Mouse (Mus musculus) liver, embryonic 11.5 days (tissue): ENCODE results near the gene Pip4k2c. TPM values are rescaled to one million over a fixed set of nuclear protein-coding genes. Genes with fewer than 3 reads are reported as not detected.
"Not testable (repeated sequence)": the region's sequence is repeated elsewhere in the genome, so short reads cannot be mapped to it uniquely, and the experiment has no call there.

Source experiments
- ATAC-seq: fragments of 200-750 bp; cut with Nextera tagmentation; replicated peaks from 2 replicates; pipeline ENCODE4 v1.8.0; 2017; ENCODE audit warnings: moderate number of reproducible peaks, mild to moderate bottlenecking, moderate TSS enrichment, moderate library complexity; ENCODE audit not compliant: low FRiP score
- DNase-seq: peaks from one replicate; pipeline ENCODE4 v3.0.0-alpha.2; 2017; ENCODE audit warnings: low spot score
- H3K27ac ChIP-seq: fragments of 300-500 bp; sonication (generic); 2 replicates; pipeline ENCODE4 v1.5.1; 2014; ENCODE audit warnings: mild to moderate bottlenecking, low read depth, low read length, control low read depth
- H3K27me3 ChIP-seq: fragments of 300-500 bp; sonication (generic); replicated peaks from 2 replicates; pipeline ENCODE4 v1.6.1; 2014; ENCODE audit warnings: low read length, mixed read lengths; ENCODE audit not compliant: control insufficient read depth, insufficient read depth
- H3K36me3 ChIP-seq: fragments of 300-500 bp; sonication (generic); 2 replicates; pipeline ENCODE4 v1.6.1; 2014; ENCODE audit warnings: mild to moderate bottlenecking, low read length, moderate library complexity, mixed read lengths; ENCODE audit not compliant: control insufficient read depth, insufficient read depth
- H3K4me1 ChIP-seq: fragments of 300-500 bp; sonication (generic); replicated peaks from 2 replicates; pipeline ENCODE4 v1.6.1; 2014; ENCODE audit warnings: low read length, mixed read lengths; ENCODE audit not compliant: control insufficient read depth, insufficient read depth
- H3K4me2 ChIP-seq: fragments of 300-500 bp; sonication (generic); 2 replicates; pipeline ENCODE4 v1.6.1; 2014; ENCODE audit warnings: mild to moderate bottlenecking, control low read depth, moderate library complexity
- H3K4me3 ChIP-seq: fragments of 300-500 bp; sonication (generic); 2 replicates; pipeline ENCODE4 v1.5.1; 2014; ENCODE audit warnings: low read depth, low read length, control low read depth
- H3K9ac ChIP-seq: fragments of 300-500 bp; sonication (generic); 2 replicates; pipeline ENCODE4 v1.6.1; 2014; ENCODE audit warnings: low read depth, low read length, control low read depth
- H3K9me3 ChIP-seq: fragments of 300-500 bp; sonication (generic); 2 replicates; pipeline ENCODE4 v1.6.1; 2016; ENCODE audit warnings: low read length, inconsistent platforms, mixed read lengths; ENCODE audit not compliant: control insufficient read depth
- WGBS: fragments of 180-500 bp; shearing (Covaris S2); extraction: QIAGEN DNeasy Blood & Tissue Kit; methylation state at CpG from one replicate; pipeline ENCODE4 v1.1.7; 2014; 5-methylcytosine and 5-hydroxymethylcytosine counted together
- polyA plus RNA-seq: library from polyadenylated mRNA; unstranded; fragments of >200 nt; fragmentation: Nextera tagmentation; extraction: Ambion mirVana; gene quantifications from 2 replicates; pipeline ENCODE4 v1.2.1, GENCODE M21; 2014

The Pip4k2c gene
- polyA plus RNA-seq, 1 experiment from 2014 or later: 43.4 TPM

DNA sequence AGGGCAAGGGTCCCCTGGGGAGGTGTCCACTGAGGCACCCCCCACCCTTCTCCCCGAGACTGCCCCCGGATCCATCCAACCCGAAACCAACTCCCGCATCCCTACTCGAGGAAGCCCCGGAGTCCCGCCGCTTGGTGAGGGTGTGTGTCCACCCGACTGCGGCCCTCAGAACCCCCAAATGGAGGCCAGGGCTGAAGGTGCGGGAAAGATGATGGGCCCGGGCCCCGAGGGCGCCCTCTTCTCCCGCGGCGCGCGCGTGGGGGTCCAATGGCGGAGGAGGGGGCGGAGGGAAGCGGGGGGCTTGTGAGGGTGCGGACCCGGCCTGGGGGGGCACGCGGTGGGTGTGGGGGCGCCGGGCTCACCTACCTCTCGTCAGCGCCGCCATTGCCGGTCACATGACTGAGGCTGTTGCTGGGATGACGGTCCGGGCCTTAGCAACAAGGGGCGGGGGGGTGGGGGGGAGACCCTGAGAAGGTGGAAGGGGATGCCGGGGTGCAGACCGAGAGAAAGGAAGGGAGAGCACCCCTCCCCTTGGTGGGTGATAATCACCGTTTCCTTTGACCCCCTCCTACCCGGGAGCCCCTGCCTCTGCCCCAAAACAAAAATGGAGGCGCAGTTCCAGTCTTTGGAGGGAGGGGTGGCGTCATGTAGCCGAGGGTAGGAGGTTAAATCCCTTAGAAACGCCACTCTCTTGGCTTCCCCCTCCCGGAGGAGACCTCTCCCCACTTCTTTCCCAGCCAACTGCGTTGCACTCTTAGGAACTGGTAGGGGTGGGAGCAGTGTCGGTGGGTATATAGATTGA lies 15.9 kb downstream of the Pip4k2c start, which contains the start of gene Dtx3:
Gene Dtx3, minus strand, starts transcription at position 401 of the 802 bp plus-strand sequence.
- H3K9ac ChIP-seq: peak within 1 kb of the TSS; percentile 95
- H3K36me3 ChIP-seq: peaks cover 15% of the 10 kb centered on the region
- ATAC-seq (peak; percentile 35), DNase-seq (no peak)
- H3K9me3 ChIP-seq: no peaks in the 10 kb centered on the region
- peak within 1 kb of the TSS; percentile 93 for H3K4me2 ChIP-seq
- H3K4me3 ChIP-seq: peak within 1 kb of the TSS; percentile 91
- WGBS: under 1% methylated on average over 42 of the region's 47 CpGs
- H3K27ac ChIP-seq: peak within 1 kb of the TSS; percentile 91
- H3K4me1 ChIP-seq: peaks cover 45% of the 10 kb centered on the region
- H3K27me3 ChIP-seq: no peaks in the 10 kb centered on the region

DNA sequence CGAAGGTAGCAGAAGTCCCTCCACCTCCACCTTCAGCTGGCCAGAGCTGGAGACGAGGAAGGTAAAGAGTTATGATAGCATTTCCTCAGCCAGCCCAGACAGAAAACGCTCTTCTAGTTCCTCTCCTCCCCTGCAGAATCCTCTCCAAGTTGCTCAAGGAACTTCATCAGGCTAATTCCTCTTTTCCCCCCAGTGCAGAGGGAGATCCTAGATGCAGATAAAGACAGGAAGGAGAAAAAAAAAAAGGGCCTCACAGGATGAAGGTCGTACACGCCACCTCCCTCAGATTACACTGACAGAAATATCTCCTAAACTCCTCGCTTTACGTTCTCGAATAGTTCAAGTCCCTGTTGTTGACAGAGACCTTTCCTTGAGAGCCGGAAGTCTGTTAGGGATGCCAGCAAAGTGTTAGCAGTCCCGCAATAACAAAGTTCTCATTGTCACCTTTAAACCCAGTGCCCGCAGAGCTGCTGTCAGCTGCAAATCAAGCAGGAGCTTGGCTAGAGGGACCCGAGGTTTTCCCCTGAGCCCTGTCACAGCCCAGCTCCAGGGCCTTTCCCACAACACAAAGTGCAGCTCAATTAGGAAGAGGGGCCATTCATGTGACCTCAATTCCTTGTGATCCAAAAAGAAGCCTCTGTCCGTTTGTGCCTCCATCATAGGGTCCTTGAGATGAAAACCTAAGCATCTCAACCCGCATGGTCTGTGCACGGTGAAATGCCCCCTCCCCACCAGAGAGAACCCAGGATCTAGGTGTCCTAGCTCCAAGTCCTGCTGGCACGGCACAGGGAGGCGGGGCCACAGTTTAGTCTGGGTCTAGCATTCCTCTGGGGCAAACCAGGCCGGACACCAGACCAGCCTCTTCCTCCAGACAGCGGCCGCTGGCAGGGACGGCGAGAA lies 16.7 kb downstream of the Pip4k2c start:
- Histone ChIP-seq H3K36me3 (peaks cover 8% of the 10 kb centered on the region), H3K27me3 (no peaks in the 10 kb centered on the region), H3K4me2 (peak overlapping the region; percentile 93), H3K9me3 (no peaks in the 10 kb centered on the region), H3K4me1 (peaks cover 50% of the 10 kb centered on the region), H3K4me3 (peak overlapping the region; percentile 91), H3K27ac (peak overlapping the region; percentile 91), H3K9ac (peak overlapping the region; percentile 95)
- DNase-seq (no peak), ATAC-seq (peak; percentile 29)
- WGBS: 10% methylated on average over 22 of the region's 22 CpGs

DNA sequence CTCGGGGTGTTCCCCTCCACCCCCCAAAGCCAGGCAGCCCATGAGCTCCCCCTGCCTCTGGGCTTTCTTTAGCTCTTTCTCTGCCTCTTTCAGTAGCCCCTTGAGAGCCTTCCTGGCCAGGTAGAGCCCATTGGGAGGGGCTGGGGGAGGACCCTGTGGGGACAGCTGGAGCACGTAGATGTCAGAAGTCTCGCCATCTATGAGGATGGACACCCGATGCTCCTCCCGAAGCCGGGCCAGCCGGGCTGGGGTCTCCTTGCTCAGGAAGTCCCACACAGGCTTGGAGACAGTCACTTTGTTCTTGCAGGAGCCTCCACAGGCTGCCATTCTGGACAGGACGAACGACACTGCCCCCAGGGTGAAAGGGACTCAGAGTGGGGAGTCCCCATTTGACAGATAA lies 18.4 kb downstream of the Pip4k2c start:
- 84% methylated on average over 9 of the region's 9 CpGs for WGBS
- Histone ChIP-seq H3K27ac (peak overlapping the region; percentile 72), H3K9ac (peak overlapping the region; percentile 26; the same call in 1 of the 2 replicates)

DNA sequence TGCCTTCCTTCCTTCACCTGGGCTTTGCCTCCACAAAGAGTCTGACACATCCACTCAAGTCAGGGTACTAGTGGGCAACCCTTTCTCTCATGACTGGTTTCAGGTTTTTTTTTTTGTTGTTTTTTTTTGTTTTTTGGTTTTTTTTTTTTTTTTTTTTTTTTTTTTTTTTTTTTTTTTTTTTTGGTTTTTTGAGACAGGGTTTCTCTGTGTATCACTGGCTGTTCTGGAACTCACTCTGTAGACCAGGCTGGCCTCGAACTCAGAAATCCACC lies 19.4 kb downstream of the Pip4k2c start:
- WGBS: 73% methylated on average over 1 of the region's 1 CpGs
- DNase-seq, H3K9ac ChIP-seq, H3K36me3 ChIP-seq, ATAC-seq, H3K9me3 ChIP-seq, H3K4me3 ChIP-seq, H3K27me3 ChIP-seq: not testable (repeated sequence)
- H3K27ac ChIP-seq: peak overlapping the region; percentile 86
- H3K4me2 ChIP-seq: peak overlapping the region; percentile 92
- peaks cover 58% of the 10 kb centered on the region for H3K4me1 ChIP-seq

More for the DNA sequence above, 18.4 kb downstream of the Pip4k2c start:
- H3K4me3 ChIP-seq: no peak overlapping the region
- H3K9me3 ChIP-seq: no peaks in the 10 kb centered on the region
- DNase-seq: no peak
- H3K4me2 ChIP-seq: peak overlapping the region; percentile 41
- no peaks in the 10 kb centered on the region for H3K27me3 ChIP-seq
- H3K36me3 ChIP-seq: peaks cover 2% of the 10 kb centered on the region; the same call in 1 of the 2 replicates
- ATAC-seq: no peak
- H3K4me1 ChIP-seq: peaks cover 54% of the 10 kb centered on the region

DNA sequence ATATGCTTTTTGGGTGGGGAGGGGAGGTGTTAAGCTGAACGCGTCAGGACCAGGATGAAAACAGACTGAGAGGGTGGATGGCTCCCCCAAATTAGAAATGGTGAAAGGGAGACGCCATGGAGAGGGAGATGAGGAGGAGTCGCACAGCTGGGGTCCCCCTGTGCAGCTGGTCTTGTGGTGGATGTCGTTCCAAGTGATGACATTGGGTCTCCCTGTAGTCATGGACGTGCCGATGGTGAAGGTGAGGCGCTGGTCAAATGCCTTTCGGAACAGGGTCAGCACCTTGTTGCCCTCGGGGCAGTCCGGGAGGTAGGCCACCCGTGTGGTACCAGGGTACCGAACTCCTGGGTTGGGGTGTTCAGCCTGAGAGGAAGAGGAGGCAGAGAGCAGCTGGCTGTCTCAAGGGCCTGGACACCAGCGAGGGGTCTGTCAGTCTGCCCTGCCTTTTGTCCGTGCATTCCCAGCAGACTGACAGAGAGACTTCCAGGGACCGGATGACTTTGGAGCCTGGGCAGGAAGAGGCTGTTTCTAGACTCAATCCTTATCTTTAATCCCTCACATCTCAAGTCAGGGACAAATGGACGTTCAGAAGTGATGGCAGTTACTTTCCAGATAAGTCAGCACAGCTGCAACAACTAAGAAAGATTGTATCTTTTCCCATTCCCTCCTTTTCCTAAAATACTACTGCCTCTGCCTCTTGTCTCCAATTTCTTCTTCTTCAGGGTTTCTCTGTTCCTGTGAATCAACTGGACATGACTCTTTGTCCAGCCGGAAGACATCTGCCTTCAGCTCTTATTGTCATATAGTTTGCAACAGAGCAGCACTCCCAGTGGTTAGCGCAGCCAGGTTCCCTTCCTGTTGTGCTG lies 20.0 kb downstream of the Pip4k2c start:
- H3K4me2 ChIP-seq: peak overlapping the region; percentile 92
- ATAC-seq (no peak), DNase-seq (no peak)
- H3K4me3 ChIP-seq: peak overlapping the region; percentile 66
- no peaks in the 10 kb centered on the region for H3K9me3 ChIP-seq
- WGBS: 59% methylated on average over 19 of the region's 19 CpGs
- H3K27me3 ChIP-seq: no peaks in the 10 kb centered on the region
- H3K27ac ChIP-seq: peak overlapping the region; percentile 86
- peaks cover 56% of the 10 kb centered on the region for H3K4me1 ChIP-seq
- H3K36me3 ChIP-seq: peaks cover 8% of the 10 kb centered on the region
- H3K9ac ChIP-seq: peak overlapping the region; percentile 38; the same call in 1 of the 2 replicates

DNA sequence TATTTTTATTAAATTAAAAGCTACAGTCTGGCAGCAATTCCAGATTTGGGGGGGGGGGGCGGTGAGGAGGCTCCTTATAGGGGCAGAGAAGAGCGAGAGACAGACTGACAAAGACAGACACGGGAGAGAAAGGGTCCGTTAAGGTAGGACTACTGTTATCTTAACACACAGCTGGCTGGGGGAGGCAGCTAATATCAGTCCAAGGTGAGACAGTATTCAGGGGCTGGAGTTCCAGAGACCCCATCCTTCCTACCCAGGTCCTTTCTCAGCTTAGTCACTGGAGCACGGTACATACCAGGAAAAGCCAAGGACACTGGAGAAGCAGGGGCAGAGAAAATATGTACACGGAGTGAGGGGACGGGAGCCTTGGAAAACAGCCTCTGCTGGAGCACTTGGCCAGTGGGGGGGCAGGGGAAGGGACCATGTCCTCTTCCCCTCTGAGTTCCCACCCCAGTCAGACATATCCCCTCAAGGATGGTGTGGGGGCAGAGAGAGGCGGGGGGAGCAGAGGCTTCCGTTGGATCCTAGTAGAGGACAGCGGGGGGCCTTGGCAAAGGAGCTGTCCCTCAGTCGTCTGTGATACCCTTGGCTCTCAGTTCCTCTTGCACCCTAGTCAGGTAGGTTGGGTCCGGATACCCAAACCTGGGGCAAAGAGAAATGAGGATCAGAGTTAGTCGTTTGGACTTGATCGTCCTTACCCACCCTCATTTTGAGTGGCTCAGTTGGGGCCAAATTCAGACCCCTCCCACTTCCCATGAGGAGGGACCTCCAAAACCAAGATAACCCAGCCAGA lies 20.8 kb downstream of the Pip4k2c start:
- peak overlapping the region; percentile 92 for H3K4me2 ChIP-seq
- ATAC-seq (peak; percentile 49), DNase-seq (no peak)
- H3K36me3 ChIP-seq: peaks cover 8% of the 10 kb centered on the region
- H3K27ac ChIP-seq: peak overlapping the region; percentile 86
- H3K4me3 ChIP-seq: peak overlapping the region; percentile 66
- WGBS: 30% methylated on average over 14 of the region's 14 CpGs
- H3K9ac ChIP-seq: peak overlapping the region; percentile 67
- H3K27me3 ChIP-seq: no peaks in the 10 kb centered on the region
- H3K4me1 ChIP-seq: peaks cover 55% of the 10 kb centered on the region
- no peaks in the 10 kb centered on the region for H3K9me3 ChIP-seq

DNA sequence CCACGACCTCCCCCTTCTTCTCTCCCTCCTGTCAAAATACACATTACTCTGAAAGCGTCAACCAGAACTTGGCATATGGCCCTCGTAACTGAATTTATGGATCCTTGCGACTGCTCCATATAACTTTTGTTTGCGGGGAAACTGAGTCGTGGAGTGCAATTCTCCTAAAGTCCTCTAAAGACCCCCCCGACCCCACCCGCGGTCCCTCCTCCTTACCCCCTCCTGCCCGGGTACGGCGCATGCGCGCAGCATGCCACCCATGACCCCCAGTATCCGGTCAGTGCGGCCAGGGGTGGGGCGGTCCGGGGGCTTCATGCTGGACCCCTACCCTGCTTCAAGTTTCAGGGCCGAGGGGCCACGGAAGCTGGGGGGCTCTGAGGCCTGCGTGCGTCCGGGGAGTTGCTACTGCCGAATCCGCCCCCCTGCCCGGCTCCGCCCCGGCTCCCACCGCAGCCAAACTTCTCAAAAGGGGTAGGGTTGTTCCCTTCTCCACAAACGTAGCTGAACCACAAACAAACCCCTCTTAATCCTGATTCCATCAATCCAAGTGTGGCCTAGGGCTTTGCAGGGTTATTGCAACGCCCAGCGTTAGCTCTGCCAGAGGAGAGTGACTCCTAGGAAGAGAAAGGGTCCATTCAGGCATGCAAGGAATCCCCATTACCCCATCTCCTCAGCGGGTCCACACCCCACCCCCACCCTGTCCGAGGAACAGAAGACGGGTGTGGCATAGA lies 21.6 kb downstream of the Pip4k2c start, which contains the start of gene Arhgef25:
Gene Arhgef25, minus strand, starts transcription at position 433 of the 731 bp plus-strand sequence.
- peak; percentile 77 for DNase-seq
- H3K9ac ChIP-seq: peak within 1 kb of the TSS; percentile 67
- ATAC-seq: peak; percentile 5; the same call in 1 of the 2 replicates
- peak within 1 kb of the TSS; percentile 66 for H3K4me3 ChIP-seq
- H3K4me2 ChIP-seq: peak within 1 kb of the TSS; percentile 92
- WGBS: 3% methylated on average over 35 of the region's 35 CpGs
- no peaks in the 10 kb centered on the region for H3K9me3 ChIP-seq
- peak within 1 kb of the TSS; percentile 86 for H3K27ac ChIP-seq
- H3K27me3 ChIP-seq: no peaks in the 10 kb centered on the region
- peaks cover 58% of the 10 kb centered on the region for H3K4me1 ChIP-seq
- H3K36me3 ChIP-seq: peaks cover 8% of the 10 kb centered on the region
